Mouse (Mus musculus) urinary bladder, adult 18-20 months (tissue): ENCODE results near the gene Cib3.

ENCODE experiments used
- DNase-seq, 2 experiments: peaks; one replicate each; pipeline ENCODE4 v3.0.0; 2022; ENCODE audit warnings: low spot score in 2 of 2, mixed read lengths in 2 of 2

Gene Cib3

GRCm38 (mm10) chr8:72210710-72211109 lies 1.9 kb downstream of the Cib3 start:
- DNase-seq = no peak

GRCm38 (mm10) chr8:72210222-72210621 lies 2.4 kb downstream of the Cib3 start:
- no peak for DNase-seq

DNA sequence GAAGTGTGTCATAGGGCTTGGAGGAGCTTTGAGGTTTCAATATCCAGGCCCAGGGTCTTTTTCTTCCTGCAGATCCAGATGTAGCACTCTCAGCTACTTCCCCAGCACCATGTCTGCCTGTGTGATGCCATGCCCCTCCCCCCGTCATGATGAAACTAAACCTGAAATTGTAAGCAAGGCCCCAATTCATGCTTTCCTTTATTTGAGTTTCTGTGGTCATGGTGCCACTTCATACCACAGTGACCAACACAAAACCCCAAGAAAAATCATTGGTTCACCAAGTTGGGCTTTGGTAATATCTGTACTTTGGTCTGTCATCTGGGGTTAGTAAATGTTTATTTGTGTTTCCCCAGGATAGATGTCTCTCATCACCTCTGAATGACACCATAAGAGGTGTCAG lies 4.1 kb downstream of the Cib3 start:
- DNase-seq = no peak

DNA sequence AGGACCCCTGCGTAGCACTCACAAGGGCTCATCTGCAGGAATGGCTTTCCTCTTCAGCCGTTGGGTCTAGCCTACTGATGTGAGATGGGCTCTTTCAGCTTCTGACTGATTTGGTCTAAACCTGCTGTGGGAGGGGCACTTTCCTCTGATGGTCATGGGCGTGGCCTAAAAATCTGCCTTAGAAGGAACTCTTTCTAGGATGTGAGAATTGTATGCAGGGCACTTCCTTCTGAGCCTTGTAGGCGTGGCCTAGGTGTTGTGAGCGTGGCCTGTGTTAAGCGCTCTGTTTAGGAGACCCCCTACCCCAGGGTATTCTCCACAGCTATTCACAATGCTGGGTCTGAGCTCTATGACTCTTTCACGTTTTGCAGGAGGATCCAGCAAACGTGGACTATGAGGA lies 14.6 kb downstream of the Cib3 start:
- DNase-seq = no peak

- no peak for DNase-seq
Measured at GRCm38 (mm10) chr8:72192065-72192464, 20.6 kb downstream of the Cib3 start.

DNA sequence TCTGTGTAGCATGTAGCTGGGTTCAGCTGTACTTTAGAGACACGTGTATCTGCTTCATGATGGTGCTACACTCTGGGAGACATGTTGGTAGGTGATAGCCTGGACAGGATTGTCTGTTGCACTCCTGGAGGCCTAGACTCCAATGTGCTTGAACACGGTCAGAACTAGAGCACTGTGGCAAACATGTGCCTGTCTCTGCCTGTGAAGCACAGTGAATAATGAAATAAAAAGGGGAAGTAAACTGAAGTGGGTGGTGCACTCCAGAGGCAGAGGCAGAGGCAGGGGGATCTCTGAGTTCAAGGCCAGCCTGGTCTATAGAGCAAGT lies 22.5 kb downstream of the Cib3 start:
- no peak for DNase-seq

DNA sequence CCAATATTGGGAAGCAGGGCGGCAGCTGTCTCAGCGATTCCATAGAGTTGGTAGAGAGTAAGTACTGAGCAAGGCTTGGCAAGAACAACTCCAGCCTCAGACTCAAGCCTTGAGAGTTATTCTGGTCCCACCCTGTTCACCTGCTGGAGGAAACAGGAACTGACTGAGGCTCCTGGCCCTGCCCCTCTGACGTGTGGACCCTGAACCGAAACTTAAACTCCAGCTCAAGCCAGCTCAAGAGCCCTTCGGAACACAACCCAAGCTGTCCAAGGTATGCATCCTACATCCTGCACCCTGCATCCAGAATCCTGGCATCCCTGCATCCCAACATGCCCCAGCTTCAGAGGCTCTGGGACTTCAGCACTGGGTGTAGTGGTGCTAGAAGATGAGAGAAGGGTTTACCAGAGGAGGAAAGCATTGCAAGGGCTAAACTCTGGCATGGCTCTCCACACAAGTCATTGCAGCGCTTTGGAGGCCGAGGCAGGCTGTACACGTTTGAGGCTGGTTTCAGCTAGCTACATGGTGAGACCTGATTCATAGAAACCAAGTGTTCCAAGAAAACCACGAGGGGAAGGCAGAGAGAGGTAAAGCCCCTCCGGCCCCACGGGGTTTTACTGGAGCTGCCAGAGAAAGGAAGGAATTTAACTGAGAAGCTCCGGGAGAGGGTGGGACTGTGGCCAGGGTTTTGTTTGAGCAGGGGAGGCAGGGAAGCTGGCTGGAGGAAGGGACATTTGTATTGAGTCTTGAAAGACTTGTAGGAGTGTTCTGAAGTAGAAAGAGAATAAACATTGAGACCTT lies 23.0 kb downstream of the Cib3 start, which contains the start of gene Hsh2d:
Gene Hsh2d (plus strand): TSS at position 222 of the 798 bp plus-strand sequence.
- no peak for DNase-seq

DNA sequence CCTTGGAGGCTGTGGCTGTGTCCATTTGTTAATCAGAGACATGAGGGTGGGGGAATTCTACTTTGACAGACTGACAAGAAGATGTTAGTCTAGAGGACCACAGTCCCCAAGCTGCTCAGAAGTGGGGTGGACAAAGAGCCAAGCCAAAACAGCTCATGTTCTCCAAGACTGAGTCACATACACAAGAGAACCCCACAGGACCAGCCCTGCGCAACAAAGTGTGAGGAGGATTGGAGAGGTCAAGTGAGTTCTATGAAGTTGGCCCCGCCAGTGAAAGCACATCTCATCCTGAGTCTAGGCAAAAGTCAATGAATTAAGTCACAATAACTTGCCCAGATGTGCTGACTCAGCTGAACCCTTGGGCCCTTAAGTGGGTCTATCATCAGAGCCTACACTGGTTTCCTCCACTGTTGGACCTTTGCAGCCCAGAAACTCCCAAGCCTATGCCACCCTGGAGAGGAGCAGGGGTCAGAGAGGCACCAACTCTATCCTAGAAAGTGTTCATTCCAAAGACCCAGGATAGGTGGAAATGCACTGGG lies 24.8 kb downstream of the Cib3 start:
- DNase-seq = no peak

GRCm38 (mm10) chr8:72183554-72184202 lies 29.0 kb downstream of the Cib3 start:
- DNase-seq = no peak

DNA sequence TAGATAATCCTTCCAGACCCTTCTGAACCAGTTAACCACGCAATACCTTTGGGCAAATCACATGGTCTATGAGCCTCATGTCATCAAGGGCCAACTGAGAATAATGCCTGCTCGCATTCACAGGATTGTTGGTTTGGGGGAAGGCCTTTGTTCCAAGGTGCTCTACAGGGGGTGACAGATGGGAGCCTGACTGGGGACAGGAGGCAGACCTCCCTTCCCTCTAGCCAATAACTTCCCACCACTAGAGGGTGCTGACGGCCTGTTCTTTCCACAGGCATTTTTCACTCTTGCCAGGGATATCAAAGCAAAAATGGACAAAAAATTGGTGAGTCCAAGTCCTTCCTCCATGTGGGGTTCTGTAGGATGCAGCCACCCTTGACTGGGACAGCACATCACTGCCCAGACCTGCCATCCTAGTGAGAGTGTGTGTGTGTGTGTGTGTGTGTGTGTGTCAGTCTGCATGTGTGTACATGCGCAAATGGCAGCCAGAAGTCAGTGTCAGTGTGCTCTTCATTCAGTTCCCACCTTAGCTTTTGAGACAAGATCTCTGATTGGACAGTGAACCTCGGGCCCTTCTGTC lies 35.2 kb downstream of the Cib3 start:
- peak; percentile 33 to 43 for DNase-seq

DNA sequence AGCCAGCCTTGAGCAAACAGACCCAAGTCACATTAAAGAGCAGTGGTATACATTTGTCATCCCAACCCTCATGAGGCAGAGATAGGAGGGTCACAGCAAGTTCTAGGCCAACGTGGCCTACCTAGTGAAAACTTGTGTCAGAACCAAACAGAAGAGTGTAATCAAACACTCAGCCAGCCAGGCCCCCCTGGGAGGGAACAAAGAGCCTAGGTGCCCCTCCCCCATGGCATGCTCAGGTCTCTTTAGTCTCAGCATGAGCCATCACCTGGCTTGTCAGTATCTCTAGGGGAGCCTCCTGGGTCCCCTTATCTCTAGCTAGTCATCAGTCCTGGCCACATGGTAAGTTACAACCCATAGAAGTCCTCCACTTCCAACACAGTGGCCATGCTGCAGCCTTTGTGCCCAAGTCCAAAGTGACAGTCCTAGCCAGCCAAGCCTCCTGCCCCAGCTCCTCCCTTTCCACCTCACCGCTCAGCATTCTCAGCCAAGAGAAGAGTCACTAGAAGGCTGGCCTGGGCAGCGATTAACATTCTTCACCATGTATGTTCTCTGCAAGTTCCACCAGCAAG lies 42.9 kb downstream of the Cib3 start:
- DNase-seq = no peak

DNA sequence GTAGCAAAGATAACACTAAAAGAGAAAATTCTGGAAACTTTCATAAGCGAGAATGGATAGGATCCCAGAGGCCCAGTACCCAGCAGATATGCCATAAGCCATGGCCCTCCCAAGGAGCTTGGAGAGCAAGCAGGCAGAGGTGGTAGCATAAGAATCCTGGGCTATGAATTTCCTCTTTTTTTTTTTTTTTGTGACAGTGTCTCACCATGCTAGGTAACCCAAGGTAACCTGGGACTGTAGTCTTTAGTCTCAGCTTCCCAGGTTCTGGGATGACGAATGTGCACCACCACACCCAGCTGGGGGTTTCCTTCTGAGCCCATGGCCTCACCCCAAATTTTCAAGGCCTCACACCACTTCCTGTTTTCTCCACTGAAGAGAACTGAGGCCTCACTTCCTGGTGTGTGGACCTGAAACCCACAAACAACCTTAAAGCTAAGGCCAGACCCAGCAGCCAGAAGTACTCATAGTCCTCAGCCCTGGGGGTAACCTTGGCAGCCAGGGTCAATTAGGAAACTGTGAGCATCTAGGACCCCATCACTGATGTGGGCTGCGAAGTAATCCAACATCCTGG lies 43.5 kb downstream of the Cib3 start:
- DNase-seq = no peak

- DNase-seq = no peak
Measured at GRCm38 (mm10) chr8:72162821-72163220, 49.8 kb downstream of the Cib3 start.

DNA sequence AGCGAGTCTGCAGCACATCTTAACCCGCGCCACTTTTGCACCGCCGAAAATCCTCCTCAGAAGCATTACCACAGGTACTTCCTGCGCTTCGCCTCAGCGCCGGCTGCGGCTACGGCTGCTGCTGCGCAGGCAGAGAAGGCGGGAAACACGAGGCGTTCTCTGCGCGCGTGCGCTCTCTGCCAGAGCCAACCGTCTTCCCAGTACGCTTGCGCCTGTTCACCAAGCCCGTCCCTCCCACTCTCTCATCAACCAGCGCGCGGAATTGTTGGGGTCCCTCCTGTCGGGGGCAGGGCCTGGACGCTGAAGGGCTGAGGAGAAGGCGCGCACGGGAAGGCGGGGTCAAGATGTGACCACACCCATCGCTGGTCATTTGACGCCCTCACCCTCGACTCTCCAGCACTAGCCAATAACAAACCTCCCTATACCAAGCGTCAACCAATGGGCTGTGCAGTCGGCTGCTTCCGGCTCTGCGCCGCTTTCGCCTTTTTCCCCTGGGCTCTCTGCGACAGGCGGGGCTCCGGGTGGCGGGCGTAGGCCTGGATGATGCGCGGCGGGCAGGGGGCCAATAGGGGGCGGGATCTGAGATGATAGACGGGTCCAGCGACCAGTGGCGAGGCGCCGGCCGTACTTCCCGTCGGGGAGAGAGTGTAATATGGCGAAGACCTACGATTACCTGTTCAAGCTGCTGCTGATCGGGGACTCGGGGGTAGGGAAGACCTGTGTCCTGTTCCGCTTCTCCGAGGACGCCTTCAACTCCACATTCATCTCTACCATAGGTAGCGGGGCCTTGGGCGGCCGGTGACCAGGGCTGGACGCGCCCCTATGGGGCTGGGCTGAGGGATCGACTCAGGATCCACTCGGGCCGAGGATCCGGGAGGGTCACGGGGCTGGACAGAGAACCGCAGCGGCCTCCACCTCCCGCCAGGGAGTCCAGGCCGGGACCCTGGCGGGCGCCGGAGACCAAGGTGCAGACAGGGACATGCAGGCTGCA lies 51.6 kb downstream of the Cib3 start, which contains the start of gene Rab8a:
Gene Rab8a (plus strand): TSS at position 494 of the 991 bp plus-strand sequence.
- DNase-seq = peak; percentile 100

- no peak for DNase-seq
Measured at GRCm38 (mm10) chr8:72160007-72160406, 52.6 kb downstream of the Cib3 start.

DNA sequence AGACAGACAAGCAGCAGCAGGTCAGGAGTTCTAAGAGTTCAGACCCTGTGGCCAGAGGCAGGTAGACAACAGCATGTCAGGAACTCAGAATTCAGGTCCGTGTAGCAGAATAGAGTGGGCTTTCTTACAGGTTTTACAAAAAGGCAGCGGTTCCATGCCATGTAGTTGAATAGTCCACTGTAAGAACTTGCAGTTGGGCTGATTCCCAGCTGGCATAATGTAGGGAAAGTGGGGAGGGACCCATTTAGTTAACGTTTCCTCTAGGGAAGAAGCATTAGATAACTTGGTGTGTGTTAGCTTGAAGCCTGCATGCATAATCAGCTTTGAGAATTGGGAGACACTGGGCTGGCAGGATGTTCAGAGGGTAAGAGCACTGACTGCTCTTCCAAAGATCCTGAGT lies 53.9 kb downstream of the Cib3 start:
- no peak for DNase-seq

- DNase-seq = no peak
Measured at GRCm38 (mm10) chr8:72158096-72158495, 54.5 kb downstream of the Cib3 start.
